Mouse (Mus musculus): ENCODE measurements around the gene Notum.

The Notum gene

GRCm38 (mm10) chr11:120633520-120634343 is 27.2 kb downstream of the Notum start, which contains the start of gene Mafg:
Gene Mafg (minus strand): TSS chr11:120633600.
- peak; percentile 94 for DNase-seq (ENCODE audit: low spot score)

GRCm38 (mm10) chr11:120632559-120633519 is 28.1 kb downstream of the Notum start:
- DNase-seq (ENCODE audit: low spot score) = peak; percentile 81

GRCm38 (mm10) chr11:120631726-120632448 is 29.1 kb downstream of the Notum start:
- no peak for DNase-seq (ENCODE audit: low spot score)

- peak; percentile 32 for DNase-seq (ENCODE audit: low spot score)
Measured at GRCm38 (mm10) chr11:120630881-120631725, 29.9 kb downstream of the Notum start.

DNA sequence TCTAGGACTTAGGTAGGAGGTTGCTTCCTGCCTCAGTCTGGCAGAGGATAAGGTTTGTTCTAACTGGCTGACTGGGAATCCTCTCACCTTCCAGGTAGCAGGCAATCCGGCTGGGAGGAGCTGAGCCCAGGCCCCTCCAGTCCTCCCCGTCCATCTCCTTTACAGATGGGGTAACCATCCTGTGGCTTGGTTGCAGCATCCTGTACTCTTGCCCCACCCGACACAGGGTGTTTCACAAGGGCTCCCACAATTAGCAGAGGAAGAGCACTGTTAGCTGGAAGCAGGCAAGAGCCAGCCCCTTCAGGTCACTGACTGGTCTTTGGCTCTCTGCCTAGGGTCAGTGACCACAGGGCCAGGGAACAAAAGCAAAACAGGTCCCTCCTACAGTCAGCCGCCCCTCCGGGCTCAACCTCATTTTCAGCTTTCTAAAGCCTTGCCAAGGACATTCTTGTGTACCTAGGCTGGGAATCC is 30.5 kb downstream of the Notum start:
- DNase-seq (ENCODE audit: low spot score) = no peak

GRCm38 (mm10) chr11:120629911-120630310 is 31.1 kb downstream of the Notum start:
- DNase-seq (ENCODE audit: low spot score) = no peak

GRCm38 (mm10) chr11:120629341-120629730 is 31.6 kb downstream of the Notum start:
- DNase-seq (ENCODE audit: low spot score) = peak; percentile 43

DNA sequence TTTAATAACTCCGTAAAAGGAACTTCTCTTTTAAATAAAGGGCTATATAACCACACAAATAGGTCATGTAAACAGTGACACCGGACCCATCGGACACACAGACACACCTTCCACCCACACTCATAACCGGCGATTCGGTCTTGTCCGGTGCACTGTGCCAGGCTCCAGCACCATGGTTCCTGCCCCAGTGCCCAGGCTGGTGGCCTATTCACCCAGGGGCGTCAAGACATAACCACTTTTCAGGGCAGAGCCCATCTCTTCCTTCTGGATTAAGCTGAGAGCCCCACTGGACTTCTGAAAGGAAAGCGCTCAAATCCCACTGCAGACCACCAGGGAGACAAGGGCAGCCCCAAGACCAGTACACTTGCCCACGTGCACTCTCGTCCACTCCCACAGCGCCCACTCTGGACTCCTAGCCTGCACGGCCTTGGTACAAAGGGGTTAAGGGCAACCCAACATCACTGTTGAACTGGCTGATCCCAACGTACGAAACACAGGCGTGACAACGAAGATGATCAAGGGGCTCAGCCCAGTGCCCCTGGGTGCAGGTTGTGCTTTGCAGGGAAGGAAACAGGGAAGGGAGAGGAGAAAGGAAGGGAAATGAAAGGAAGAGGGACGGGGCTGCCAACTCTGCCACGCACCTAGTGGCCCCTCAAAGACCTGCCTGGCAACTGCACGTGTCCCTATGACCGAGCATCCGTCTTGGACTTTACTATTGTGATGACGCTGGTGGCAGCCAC is 32.2 kb downstream of the Notum start:
- peak; percentile 45 for DNase-seq (ENCODE audit: low spot score)

DNA sequence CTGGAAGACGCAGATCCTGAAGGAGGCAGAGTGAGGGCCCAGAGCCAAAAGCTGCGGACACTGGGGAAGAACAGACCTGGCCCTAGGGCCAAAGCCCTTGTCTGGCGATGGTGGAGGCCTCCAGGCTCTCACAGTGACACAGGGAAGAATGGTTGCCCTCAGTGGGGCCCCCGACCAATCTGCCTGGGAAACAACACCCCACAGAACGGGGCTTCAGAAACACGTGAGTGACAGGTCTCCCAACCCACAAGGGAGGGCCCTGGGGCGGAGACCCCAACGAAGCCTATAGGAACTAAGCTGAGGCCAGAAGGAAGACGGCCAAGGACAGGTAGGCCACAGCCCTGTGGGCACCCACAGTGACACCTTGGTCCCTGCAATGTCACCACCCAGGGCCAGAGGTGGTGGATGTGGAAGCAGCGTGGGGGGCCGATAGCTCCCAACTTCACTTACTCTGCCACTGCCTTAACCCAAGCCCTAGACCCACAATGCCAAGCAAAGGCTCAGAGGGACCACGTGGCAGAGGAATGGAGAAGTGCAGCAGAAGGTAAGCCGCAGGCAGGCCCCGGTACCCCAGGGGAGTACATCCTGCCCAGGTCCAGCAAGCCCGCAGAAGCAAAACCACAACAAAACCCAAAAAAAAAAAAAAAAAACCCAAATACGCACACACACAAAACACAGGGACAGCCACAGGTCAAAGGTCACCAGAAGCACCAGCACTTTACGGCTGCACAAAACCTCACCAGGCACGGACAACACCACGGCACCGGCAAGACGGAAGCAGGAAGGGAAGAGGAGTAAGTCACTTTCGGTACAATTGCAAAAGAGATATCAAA is 33.3 kb downstream of the Notum start:
- peak; percentile 38 for DNase-seq (ENCODE audit: low spot score)

- DNase-seq (ENCODE audit: low spot score) = peak; percentile 39
Measured at GRCm38 (mm10) chr11:120626785-120627467, 34.0 kb downstream of the Notum start.

- no peak for DNase-seq (ENCODE audit: low spot score)
Measured at GRCm38 (mm10) chr11:120625152-120625775, 35.7 kb downstream of the Notum start, which contains the start of gene Sirt7. Gene Sirt7 (minus strand): TSS chr11:120625240.

DNA sequence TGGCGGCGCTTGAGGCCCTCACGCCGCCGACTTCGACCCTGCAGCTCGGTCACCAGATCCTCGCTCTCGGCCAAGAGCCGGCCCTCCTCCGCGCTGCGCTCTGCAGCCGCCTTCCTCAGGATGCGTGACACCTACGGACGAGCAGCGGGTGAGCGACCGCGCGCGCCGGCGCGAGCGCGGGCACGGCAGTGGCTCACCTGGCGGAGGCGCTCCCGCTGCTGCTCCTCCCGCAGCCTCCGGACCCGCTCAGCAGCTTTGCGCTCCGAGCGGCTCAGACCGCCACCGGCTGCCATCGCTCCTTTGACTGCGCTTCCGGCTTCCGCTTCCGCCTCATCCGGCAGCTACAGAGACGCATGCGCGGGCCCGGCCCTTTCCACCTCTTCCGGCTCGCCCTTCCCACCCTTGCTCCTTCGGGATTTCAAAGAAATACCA is 36.3 kb downstream of the Notum start:
- DNase-seq (ENCODE audit: low spot score) = peak; percentile 90

- DNase-seq (ENCODE audit: low spot score) = peak; percentile 84
Measured at GRCm38 (mm10) chr11:120623961-120624679, 36.9 kb downstream of the Notum start.

- no peak for DNase-seq (ENCODE audit: low spot score)
Measured at GRCm38 (mm10) chr11:120622805-120623204, 38.2 kb downstream of the Notum start.

DNA sequence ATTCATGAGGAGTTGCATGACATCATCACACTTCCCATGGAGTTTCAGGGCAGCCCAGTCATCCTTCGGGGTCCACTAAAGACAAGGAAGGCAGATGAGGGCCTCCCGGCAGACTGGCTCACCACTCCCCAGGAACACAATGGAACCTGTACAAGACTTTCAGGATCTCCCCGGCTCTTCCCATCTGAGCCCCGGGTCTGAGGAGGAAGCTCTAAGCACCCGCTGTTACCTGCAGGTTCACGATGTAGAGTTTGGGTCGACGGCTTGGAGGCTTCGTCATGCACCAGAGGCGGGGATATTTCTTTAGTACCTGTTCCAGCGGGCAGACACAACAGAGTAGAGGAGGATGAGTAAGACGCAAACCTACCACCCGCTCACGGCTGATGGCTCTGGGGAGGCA is 40.8 kb downstream of the Notum start:
- no peak for DNase-seq (ENCODE audit: low spot score)

- DNase-seq (ENCODE audit: low spot score) = no peak
Measured at GRCm38 (mm10) chr11:120618619-120619535, 42.1 kb downstream of the Notum start.

Data from testis, postnatal 10 days (tissue).